Comparison of ENCODE assay signal across 9 mouse cellular contexts in genomic region chr17:87472879-87473278, GRCm38 (mm10). TPM values are rescaled to one million over a fixed set of nuclear protein-coding genes. Genes with fewer than 3 reads are reported as not detected.
A peak's percentile ranks its signal among the peaks of the same experiment; 100 is the strongest.
DNase-seq lines count a peak whose midpoint lies in the region; ATAC-seq lines count a peak whose summit lies in the region.
"Had no signal": no experiment of that assay in that cellular context is flagged by ENCODE, and none has a peak within 500 bp of the region (broad histone marks: within the 10 kb centered on the region; RNA-seq: fewer than 3 reads in every experiment).

No protein-coding gene starts in this region.

- ATAC-seq in hindbrain, embryonic 14.5 days (ENCODE audit: low FRiP score): no peak
- ATAC-seq in embryonic facial prominence, embryonic 14.5 days (ENCODE audit: low read depth): no peak
- ATAC-seq in erythroid progenitor cell, adult 5-6 weeks (replicated peaks; ENCODE audit: low FRiP score, poor library complexity, severe bottlenecking): no peak

- 63% methylated on average over 10 of the region's 10 CpGs for WGBS in hindbrain, embryonic 14.5 days
- 59% methylated on average over 10 of the region's 10 CpGs for WGBS in hindbrain, embryonic 10.5 days
- 50% methylated on average over 10 of the region's 10 CpGs for WGBS in embryonic facial prominence, embryonic 14.5 days

- H3K9me3 ChIP-seq in hindbrain, embryonic 14.5 days (ENCODE audit: control insufficient read depth, low read length): no peaks in the 10 kb centered on the region
- no peaks in the 10 kb centered on the region for H3K9me3 ChIP-seq in hindbrain, embryonic 10.5 days
- H3K9me3 ChIP-seq in embryonic facial prominence, embryonic 14.5 days (ENCODE audit: control insufficient read depth, low read length): no peaks in the 10 kb centered on the region
- H3K9me3 ChIP-seq: forebrain, embryonic 12.5 days had no signal

- H3K27ac ChIP-seq in hindbrain, embryonic 14.5 days: no peak overlapping the region
- H3K27ac ChIP-seq in hindbrain, embryonic 10.5 days: no peak overlapping the region
- H3K27ac ChIP-seq in embryonic facial prominence, embryonic 14.5 days (replicated peaks; ENCODE audit: low read depth, low read length): no peak overlapping the region
- H3K27ac ChIP-seq: macrophage had no signal

- H3K27me3 ChIP-seq in hindbrain, embryonic 14.5 days (ENCODE audit: control insufficient read depth, insufficient read depth, low read length): no peaks in the 10 kb centered on the region
- peaks cover 51% of the 10 kb centered on the region for H3K27me3 ChIP-seq in hindbrain, embryonic 10.5 days (ENCODE audit: insufficient read depth, poor library complexity, severe bottlenecking)
- 0 out of 2 replicates have a peak, but pooled peaks cover 4% of the 10 kb centered on the region for H3K27me3 ChIP-seq in embryonic facial prominence, embryonic 14.5 days (replicated peaks; ENCODE audit: control insufficient read depth, insufficient read depth, low read length)

- H3K4me3 ChIP-seq in hindbrain, embryonic 14.5 days (replicated peaks; ENCODE audit: low read length): no peak overlapping the region
- H3K4me3 ChIP-seq in hindbrain, embryonic 10.5 days: no peak overlapping the region
- H3K4me3 ChIP-seq in embryonic facial prominence, embryonic 14.5 days (ENCODE audit: low read depth, low read length): no peak overlapping the region

- no peak for DNase-seq in hindbrain, embryonic 14.5 days (ENCODE audit: low spot score)
- no peak for DNase-seq in hindbrain, embryonic 10.5 days (ENCODE audit: low spot score)
- peak; percentile 19 for DNase-seq in NIH3T3 (ENCODE audit: low read depth)
- DNase-seq in embryonic facial prominence, embryonic 14.5 days (ENCODE audit: low spot score): no peak
- DNase-seq in lung, postnatal 14 days: peak; percentile 34
- no peak for DNase-seq in right cerebral cortex, adult 18-20 months

- H3K9ac ChIP-seq in hindbrain, embryonic 14.5 days: no peak overlapping the region
- H3K9ac ChIP-seq in embryonic facial prominence, embryonic 14.5 days (ENCODE audit: low read depth, low read length): no peak overlapping the region

- H3K4me1 ChIP-seq in hindbrain, embryonic 14.5 days (replicated peaks; ENCODE audit: control insufficient read depth, insufficient read depth, low read length): peaks cover 24% of the 10 kb centered on the region
- H3K4me1 ChIP-seq in hindbrain, embryonic 10.5 days (replicated peaks): peaks cover 37% of the 10 kb centered on the region
- peaks cover 23% of the 10 kb centered on the region for H3K4me1 ChIP-seq in embryonic facial prominence, embryonic 14.5 days (ENCODE audit: control insufficient read depth, insufficient read depth, low read length)

- H3K36me3 ChIP-seq in hindbrain, embryonic 14.5 days (replicated peaks; ENCODE audit: control insufficient read depth, insufficient read depth): no peaks in the 10 kb centered on the region
- H3K36me3 ChIP-seq in hindbrain, embryonic 10.5 days: no peaks in the 10 kb centered on the region
- no peaks in the 10 kb centered on the region for H3K36me3 ChIP-seq in embryonic facial prominence, embryonic 14.5 days (ENCODE audit: control insufficient read depth, insufficient read depth, low read length)
- H3K36me3 ChIP-seq: forebrain, embryonic 12.5 days had no signal

- peak overlapping the region; percentile 49; the same call in 1 of the 2 replicates for H3K4me2 ChIP-seq in hindbrain, embryonic 14.5 days (replicated peaks)
- peak overlapping the region; percentile 79 for H3K4me2 ChIP-seq in embryonic facial prominence, embryonic 14.5 days (ENCODE audit: low read depth, low read length)

RNA-seq across cellular contexts. Expression of gene Calm2, which starts 26.1 kb away (rescaled TPM):
- polyA plus RNA-seq in hindbrain, embryonic 14.5 days (2014; fragmentation: Nextera tagmentation; extraction: Ambion mirVana): 2,858 and 2,871 TPM in 2 replicates
- polyA plus RNA-seq in hindbrain, embryonic 10.5 days (2016; fragmentation: Nextera tagmentation; extraction: Ambion mirVana): 1,143 and 1,193 TPM in 2 replicates
- 1,001 and 1,028 TPM in 2 replicates for polyA plus RNA-seq in embryonic facial prominence, embryonic 14.5 days (2014; fragmentation: Nextera tagmentation; extraction: Ambion mirVana)
- total RNA-seq in erythroid progenitor cell, adult 5-6 weeks (2015; ENCODE audit: low replicate concordance): 389 and 401 TPM in 2 replicates
- total RNA-seq in erythroid progenitor cell, adult 5-6 weeks (2017; ENCODE audit: low replicate concordance): 511 and 672 TPM in 2 replicates

RNA-seq across cellular contexts. Expression of gene Stpg4, which starts 45.3 kb away (rescaled TPM):
- polyA plus RNA-seq in hindbrain, embryonic 14.5 days (2014; fragmentation: Nextera tagmentation; extraction: Ambion mirVana): not detected in 2 replicates
- not detected in 2 replicates for polyA plus RNA-seq in hindbrain, embryonic 10.5 days (2016; fragmentation: Nextera tagmentation; extraction: Ambion mirVana)
- polyA plus RNA-seq in embryonic facial prominence, embryonic 14.5 days (2014; fragmentation: Nextera tagmentation; extraction: Ambion mirVana): not detected in 2 replicates
- total RNA-seq in erythroid progenitor cell, adult 5-6 weeks (2015; ENCODE audit: low replicate concordance): not detected in 2 replicates
- 3.1 TPM in 1 of 2 replicates, not detected in the other for total RNA-seq in erythroid progenitor cell, adult 5-6 weeks (2017; ENCODE audit: low replicate concordance)
- polyA plus RNA-seq: forebrain, embryonic 12.5 days; macrophage had no signal

Comparison
In these comparisons a context has a peak if more than half of its experiments do, and no peak if none do; other contexts are left out.
1. DNase-seq: peak in NIH3T3 (single experiment) and lung, postnatal 14 days (single experiment); none in hindbrain, embryonic 14.5 days (single experiment), hindbrain, embryonic 10.5 days (single experiment), embryonic facial prominence, embryonic 14.5 days (single experiment) and right cerebral cortex, adult 18-20 months (single experiment).